Mouse (Mus musculus) G1E-ER4 (cell line): ENCODE measurements around the gene Apoc2. TPM values are rescaled to one million over a fixed set of nuclear protein-coding genes. Genes with fewer than 3 reads are reported as not detected.

ENCODE experiments used
- GATA1 ChIP-seq: IDR thresholded peaks from one replicate; pipeline ENCODE4 v1.8.0; 2012; ENCODE audit warnings: low read length, inconsistent platforms
- polyA plus RNA-seq: library from polyadenylated mRNA; stranded (reverse); fragments of >175 nt; gene quantifications from 2 replicates; pipeline ENCODE4 v1.2.3, GENCODE M21; 2012

Apoc2 gene
- polyA plus RNA-seq, 1 experiment = not detected

DNA sequence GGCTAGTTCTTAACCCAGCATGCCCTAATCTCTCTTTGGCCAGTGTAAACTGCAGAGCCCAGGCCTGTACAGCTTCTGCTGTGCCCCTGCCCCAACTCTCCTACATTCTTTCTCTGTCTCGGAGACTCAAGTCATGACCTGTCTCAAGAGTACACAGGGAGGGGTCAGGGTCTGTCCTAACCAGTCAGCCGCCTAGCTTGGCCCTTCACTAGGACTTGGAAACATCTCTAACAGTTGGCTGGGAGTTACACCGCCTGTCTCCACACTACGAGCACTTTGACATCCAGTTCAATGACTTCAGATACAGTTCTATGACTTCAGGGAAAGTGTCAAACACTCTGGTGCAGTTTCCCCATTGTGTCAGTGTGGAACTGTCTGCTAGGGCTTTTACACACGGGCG lies 13.7 kb upstream of the Apoc2 start:
- TF ChIP-seq GATA1 = no peak

DNA sequence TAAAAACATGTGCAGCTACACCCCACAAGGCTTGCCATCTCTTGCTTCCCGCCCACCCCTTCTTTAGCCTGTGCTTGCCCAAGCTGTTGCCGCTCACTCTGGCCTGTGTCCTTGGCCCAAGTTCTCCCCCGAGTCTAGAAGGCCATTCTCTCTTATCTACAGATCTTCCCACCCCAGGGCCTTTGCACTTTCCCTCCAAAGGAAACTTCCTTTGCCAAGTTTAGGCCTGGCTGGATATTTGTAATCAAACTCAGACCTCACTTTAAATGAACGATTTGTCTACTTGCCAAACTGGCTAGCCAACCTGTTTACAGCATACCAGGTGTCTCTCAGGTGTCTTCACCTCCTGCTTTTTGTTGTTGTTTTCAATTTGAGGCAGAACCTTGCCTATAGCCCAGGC lies 13.1 kb upstream of the Apoc2 start:
- TF ChIP-seq GATA1 = no peak

DNA sequence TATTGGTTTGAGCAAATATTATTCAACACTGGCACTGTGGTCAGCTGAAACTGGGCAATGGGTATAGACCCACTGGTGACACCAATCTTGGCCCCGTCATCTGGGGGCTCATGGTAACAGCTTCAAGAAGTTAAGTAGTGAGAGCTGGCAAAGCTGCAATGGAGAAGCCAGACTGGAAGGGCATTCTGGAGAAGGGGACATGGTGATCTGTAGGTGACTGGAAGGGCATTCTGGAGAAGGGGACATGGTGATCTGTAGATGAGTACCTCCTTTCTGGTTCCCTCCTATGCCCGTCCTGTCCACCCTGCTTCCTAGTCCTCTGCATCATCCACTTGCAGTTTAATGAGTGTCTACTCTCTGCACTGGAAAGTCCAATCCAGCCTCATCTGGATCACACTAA lies 10.9 kb upstream of the Apoc2 start:
- TF ChIP-seq GATA1 = no peak

GRCm38 (mm10) chr7:19688101-19688500 lies 10.4 kb upstream of the Apoc2 start:
- no peak for TF ChIP-seq GATA1

GRCm38 (mm10) chr7:19686521-19686920 lies 8.8 kb upstream of the Apoc2 start:
- no peak for TF ChIP-seq GATA1

DNA sequence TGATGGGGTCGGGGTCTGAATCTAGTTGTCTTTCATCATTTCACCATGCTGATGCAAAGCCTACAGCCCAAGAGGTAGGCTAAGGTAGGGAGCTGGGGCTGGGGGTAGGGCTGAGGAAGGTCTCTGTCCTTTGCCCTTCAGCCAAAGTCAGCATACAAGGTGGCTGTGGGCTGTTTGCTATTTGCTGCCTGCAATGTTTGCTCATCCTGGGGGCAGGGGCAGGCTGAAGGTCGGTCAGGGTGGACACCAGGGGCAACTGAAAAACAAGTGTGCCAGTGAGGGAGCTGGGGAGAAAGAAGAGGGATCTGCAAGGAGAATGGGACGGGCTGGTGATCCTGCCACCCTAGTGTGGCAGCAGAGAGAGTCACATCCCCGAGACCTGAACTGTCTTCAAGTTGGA lies 7.6 kb upstream of the Apoc2 start:
- TF ChIP-seq GATA1 = no peak

GRCm38 (mm10) chr7:19683771-19684201 lies 6.0 kb upstream of the Apoc2 start:
- no peak for TF ChIP-seq GATA1

- TF ChIP-seq GATA1 = no peak
Observed at GRCm38 (mm10) chr7:19682979-19683378, 5.2 kb upstream of the Apoc2 start.

GRCm38 (mm10) chr7:19681202-19681694 lies 3.5 kb upstream of the Apoc2 start, which contains the start of the genes Gm44805 and Apoc4:
Gm44805 (minus strand) TSS chr7:19681423.
Apoc4 (minus strand) TSS chr7:19681479.
- TF ChIP-seq GATA1 = no peak

DNA sequence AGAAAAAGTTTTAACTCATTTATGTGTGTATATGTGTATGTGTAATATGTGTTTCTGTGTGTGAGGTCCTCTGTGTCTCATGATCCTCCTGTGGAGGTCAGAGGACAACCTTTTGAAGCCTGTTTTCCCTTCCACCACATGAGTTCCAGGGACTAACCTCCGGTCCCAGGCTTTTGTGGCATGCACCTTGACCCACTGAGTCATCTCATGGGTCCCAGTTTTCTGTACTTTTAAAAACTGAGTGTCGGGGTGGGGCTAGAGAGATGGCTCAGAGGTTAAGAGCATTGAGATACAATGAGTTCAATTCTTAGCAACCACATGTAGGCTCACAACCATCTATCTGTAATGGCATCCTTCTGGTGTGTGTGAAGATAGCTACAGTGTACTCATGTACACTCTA lies 3.0 kb upstream of the Apoc2 start:
- no peak for TF ChIP-seq GATA1

GRCm38 (mm10) chr7:19678901-19679300 lies 1.2 kb upstream of the Apoc2 start:
- no peak for TF ChIP-seq GATA1

- no peak for TF ChIP-seq GATA1
Observed at GRCm38 (mm10) chr7:19676662-19677061, 1.1 kb downstream of the Apoc2 start.

DNA sequence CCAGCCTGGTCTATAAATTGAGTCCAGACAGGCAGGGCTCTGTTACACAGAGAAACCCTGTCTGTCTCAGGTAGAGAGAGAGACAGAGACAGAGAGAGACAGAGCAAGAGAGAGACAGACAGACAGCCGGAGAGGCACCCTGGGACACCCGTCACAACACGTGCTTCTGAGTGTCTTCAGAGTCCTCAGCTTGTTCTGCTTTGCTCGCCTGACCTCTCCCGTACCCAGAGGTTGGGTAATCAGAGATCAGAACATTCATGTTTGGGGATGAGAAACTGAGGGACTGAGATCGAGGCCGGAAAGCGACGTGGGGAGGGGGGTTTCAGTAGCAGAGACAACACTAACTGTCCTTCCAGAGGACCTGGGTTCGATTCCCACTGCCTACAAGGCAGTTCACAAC lies 1.9 kb downstream of the Apoc2 start:
- TF ChIP-seq GATA1 = no peak

DNA sequence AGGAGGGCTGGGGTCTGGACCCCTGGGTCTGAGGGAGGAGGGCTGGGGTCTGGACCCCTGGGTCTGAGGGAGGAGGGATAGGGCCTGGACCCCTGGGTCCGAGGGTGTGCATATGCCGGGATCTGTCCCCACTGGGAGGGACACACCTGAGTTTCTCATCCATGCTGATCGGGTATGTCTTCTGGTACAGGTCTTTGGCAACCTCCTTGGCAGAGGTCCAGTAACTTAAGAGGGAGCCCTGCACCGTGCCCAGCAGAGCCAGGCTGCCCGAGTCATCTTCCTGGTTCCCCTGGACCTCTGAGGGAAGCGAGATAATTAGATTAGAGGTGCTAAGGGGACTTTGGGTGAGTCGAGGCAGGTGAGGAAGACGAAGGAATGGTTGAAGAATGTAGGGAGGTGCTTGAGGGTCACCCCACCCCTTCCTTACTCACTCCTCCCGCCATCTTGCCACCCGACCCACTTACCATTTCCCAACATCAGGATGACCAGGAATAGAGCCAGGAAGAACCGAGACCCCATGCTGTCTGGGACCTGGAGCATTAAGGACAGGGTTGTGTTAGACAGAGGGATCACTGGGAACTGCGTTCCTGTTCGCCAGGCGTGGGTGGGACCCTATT lies 4.5 kb downstream of the Apoc2 start:
- TF ChIP-seq GATA1 = no peak

- TF ChIP-seq GATA1 = no peak
Observed at GRCm38 (mm10) chr7:19671511-19671910, 6.2 kb downstream of the Apoc2 start.

GRCm38 (mm10) chr7:19668947-19669721 lies 8.6 kb downstream of the Apoc2 start:
- TF ChIP-seq GATA1 = no peak

DNA sequence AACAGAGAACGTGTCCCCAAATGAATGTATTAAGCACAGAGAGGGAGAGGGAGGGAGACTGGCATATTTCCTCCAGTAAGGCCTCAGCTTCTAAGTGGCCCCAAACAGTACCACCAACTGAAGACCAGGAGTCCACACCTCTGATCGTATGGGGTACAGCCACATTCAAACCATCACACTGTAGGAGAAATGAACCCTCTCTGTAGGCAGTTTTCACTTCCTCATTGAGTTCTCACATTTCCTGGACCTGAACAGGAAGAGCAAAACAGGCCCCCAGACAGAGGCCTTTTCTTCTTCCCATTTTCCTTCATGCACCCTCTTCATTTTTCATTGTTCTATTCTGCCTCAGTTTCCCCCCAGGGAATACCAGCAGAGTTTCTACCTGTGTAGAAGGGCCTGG lies 10.3 kb downstream of the Apoc2 start:
- TF ChIP-seq GATA1 = no peak
